Mouse (Mus musculus) gastrocnemius, postnatal 10 days (tissue): ENCODE measurements around the gene Glipr2. TPM values are rescaled to one million over a fixed set of nuclear protein-coding genes. Genes with fewer than 3 reads are reported as not detected.

Experiments used
- DNase-seq: peaks from one replicate; pipeline ENCODE4 v3.0.0; 2021; ENCODE audit warnings: mixed read lengths
- long read RNA-seq, 2 experiments: library from polyadenylated mRNA; stranded (forward); transcript quantifications; one replicate each; pipeline ENCODE4 v2.0.0; 2021
- total RNA-seq, 2 experiments: library from RNA; stranded (reverse); gene quantifications; 2 replicates each; pipeline ENCODE4 v1.2.3; 2021

Glipr2 gene
- 10 to 100 TPM; 13.1 to 18.0 TPM for total RNA-seq
- long read RNA-seq, experiment 1, transcript Glipr2-201 (5 exons, 2,320 nt) = major isoform, 33 of 35 reads
- long read RNA-seq, experiment 1, partial matches to known transcripts = 1 of 35 reads
- long read RNA-seq, experiment 1, other reads (novel, unspliced or antisense) = 1 of 35 reads
- long read RNA-seq, experiment 2, transcript Glipr2-201 (5 exons, 2,320 nt) = major isoform, 26 of 27 reads
- long read RNA-seq, experiment 2, partial matches to known transcripts = 1 of 27 reads
- long read RNA-seq, experiment 2, other reads (novel, unspliced or antisense) = 0 of 27 reads

DNA sequence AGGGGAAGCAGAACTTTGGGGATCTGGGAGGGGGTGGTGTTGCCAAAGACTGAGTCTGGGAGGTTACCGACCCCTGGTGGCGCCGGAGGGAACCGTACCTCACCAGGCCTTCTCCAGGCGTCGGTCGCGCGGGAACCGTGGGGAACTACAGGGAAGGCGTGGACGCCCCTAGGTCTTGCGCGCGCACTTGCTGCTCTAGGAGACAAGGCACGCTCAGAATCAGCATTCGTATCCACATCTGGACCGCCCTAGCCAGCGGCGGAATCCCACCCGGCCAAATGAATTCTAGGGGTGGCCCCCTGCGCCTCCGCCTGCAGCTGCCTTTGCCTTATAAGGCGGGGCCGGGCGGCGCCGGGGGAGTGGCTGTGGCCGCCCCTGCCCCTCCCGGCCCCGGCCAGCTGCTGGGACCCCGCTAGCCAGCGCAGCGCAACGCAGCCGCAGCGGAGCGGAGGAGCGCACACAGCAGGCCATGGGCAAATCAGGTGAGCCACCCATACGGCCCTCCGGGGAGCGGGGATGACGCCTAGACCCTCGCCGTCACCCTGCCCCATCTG is at the start of gene Glipr2:
TSS of gene Glipr2 (plus strand) at position 110 of the 554 bp plus-strand sequence.
- DNase-seq = peak; percentile 92

DNA sequence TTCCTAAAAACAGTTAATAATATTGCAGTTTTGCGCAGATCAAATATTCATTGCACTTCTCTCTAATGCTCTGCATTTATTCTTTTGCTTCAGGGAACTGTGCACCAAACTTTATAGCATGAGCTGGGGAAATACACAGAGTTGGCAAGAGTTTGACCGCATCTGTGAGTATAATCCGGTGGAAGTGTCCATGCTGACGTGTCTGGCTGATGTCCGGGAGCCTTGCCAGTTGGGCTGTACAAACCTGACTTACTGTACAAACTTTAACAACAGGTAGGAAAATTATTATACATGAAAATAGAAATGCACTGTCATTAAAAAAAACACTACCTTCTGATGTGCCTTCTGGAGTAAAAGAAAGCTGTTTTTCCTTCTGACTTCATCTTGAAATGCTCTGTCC is 39.0 kb upstream of the Glipr2 start:
- no peak for DNase-seq

DNA sequence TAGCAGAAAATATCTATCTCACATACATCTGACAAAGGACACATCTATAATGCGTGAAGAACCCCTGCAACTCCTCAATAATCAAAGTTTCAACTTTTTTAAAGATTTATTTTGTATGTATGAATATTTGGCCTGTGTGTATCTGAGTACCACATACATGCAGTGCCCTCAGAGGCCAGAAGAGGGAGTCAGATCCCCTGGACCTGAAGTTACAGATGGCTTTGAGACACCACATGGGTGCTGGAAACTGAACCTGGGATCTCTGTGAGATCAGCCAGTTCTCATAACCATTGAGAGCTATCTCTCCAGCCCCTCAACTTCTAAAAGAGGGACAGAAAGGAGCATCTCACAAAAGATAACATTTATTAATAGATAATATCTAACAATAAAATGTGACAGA is 36.6 kb upstream of the Glipr2 start:
- no peak for DNase-seq

DNA sequence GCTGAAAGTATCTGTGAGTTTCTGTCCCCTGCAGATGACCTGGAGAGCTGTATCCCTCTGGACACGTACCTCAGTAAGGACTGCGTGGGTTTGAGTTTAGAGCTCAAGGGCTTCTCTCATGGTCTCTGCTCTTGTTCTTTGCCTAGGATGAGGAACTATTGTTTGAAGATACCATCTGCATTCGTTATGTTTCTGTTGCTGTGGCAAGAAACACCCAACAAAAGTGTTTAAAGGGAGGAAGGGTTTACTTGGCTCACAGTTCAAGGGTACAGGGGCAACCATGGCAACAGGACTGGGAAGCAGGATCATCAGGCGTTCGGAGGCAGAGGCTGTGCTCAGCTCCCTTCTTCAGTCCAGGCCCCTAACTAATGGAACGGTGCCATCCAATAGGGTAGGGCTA is 32.1 kb upstream of the Glipr2 start:
- DNase-seq = no peak

DNA sequence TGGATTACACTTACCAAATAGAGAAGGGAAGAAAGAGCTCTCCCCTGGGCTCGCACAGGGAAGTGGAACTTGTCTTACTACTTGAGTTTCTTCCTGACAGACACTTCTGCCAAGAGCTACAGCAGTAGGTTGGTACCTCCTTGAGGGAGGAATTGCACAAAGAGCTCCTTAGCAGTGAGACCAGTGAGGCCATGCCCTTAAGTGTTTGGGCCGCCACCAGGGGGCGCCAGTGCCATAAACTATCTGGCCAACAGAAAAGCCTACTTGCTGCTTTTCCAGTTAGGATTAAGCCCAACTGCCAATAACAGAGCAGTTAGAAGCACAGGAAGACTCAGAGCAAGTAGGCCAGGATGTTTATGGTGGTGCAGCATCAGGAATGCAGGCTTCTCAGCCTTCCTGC is 31.4 kb upstream of the Glipr2 start:
- peak; percentile 95 for DNase-seq

DNA sequence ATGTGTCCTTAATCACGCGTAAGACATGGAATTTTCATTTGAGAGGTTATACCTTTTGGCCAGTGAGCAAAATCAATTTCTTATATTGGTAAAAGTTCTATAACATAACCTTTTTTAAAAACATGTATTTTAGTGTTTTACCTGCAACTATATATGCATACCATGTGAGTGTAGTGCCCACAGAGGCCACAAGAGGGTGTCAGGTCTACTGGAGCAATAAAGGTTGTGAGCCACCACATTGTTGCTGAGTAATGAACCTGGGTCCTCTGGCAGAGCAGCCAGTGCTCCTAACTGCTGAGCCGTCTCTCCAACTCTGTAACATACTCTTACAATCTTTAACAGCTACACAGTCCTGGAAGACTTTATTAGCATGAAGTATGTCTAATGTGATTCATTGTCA is 29.4 kb upstream of the Glipr2 start:
- DNase-seq = no peak

DNA sequence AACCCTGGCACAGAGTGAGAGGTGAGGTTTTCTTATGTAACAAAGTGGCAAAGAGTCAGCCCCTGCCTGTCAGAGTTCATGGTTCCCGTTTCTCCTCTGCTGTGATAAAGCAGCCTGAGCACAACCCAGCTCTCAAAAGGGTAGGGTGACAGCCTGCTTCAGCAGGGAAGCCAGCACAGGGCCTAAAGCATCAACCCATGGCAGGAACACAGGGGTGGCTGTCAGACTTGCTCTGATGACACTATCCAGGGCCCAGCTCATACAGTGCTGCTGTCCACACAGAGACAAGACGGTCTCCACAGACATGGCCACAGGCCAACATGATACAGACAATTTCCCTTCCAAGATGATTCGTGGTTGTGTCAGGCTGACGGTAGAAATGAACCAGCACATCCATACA is 25.3 kb upstream of the Glipr2 start:
- no peak for DNase-seq

DNA sequence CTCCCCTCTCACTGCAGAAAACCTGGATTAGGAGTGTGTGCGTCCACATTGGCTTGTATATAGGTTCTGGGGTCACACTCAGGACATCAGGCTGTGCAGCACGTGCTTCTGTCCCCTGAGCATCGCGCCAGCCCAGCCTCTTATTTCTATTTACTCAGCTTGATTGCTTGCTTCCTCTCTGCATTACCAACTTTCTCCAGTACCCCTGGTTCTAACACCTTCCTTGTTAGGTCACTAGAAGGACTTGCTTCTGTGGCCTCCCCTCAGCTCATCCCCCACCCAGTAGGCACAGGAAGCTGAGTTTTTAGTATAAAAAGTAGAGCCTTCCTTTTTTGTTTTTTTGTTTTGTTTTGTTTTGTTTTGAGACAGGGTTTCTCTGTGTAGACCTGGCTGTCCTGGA is 21.0 kb upstream of the Glipr2 start:
- DNase-seq = no peak

DNA sequence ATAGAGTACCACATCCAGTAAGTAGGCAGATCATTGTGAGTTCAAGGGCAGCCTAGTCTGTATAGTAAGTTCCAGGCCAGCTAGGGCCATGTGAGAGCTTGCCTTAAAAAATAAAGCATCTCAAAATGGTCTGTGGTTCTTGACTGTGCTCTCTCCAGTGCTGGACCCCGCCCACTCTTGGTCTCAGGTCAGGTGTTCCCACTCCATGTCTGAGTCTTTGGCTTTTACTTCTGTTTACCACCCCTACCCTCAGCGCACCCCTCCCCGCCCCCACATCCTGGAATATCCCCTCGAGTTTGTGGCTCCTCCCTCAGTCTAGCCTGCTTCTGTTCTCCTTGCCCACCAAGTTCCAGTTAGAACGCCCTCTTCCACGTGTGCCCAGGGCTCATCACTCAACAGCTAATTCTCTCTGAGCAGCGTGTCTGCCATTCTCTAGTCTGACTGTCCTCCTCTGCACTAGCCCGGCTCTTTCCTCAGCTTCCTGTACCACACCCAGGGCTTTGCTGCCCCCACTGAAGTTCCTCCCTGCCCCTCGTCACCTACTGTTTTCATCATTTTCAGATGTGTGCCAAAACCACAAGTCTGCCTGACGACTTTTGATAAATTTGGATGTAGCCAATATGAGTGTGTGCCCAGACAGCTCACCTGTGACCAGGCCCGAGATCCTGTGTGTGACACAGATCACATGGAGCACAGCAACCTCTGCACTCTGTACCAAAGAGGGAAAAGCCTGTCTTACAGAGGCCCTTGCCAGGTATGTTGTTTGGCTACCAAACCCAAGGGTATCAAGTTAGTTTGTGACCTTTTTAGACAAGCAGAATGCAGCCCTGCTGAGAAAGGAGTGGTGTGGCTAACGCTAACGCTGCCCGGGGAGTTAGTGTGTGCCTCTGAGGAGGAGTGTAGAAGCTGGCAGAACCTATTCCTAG is 20.2 kb upstream of the Glipr2 start:
- no peak for DNase-seq

DNA sequence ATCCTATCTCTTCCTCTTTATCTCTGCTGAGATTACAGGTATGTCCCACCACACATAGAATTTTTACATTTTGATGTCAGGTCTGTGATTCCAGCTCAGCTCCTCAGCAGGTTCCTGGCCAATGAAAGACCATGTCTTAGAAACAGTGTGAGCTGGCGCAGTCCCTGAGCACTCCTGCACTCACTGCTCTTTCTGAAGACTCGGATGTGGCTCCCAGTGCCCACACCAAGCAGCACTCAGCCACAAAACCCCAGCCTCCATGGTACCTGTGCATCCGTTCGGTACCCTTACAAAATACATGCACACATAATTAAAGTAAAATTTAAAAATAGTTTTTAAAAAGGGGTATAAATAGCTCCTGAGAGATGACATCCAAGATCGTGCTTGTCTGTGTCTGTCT is 15.9 kb upstream of the Glipr2 start:
- no peak for DNase-seq

DNA sequence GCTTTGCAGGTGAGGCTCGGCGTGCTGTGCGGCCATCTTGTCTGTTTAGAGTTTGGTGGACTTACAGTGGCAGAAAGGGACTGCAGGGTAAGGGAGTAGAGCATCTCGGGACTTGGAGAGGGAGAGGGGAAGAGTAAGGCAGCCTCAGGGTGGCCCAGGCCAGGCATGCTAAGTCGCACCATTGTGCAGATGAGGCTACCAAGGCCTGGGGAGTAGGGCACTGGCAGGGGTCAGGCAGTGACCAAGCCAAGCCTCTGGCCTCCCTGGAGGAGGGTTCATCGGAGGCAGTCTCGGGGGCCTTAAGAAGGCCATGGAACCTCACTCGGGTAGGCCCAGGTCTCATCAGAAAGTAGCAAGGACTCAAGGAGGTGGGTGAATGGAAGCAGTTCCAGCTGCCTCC is 14.8 kb upstream of the Glipr2 start:
- DNase-seq = no peak

DNA sequence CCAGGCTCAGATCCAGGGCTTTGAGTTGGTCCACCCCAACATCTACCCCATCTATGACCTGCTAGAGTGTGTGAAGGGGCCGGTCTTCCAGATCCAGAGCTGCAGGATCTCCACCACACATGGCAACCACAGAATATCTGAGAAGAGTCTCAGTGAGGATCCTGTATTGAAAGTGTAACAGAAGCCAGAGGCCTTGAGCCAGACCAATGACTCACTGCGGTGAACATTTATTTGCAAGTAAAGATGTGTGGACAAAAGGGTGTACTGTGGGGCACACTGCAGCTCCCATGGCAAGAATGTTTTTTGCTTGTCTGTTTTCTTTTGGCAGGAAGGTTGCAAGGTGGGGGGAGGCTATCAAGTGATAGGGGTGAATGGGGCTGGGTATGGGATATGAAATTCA is 9.6 kb upstream of the Glipr2 start:
- no peak for DNase-seq

DNA sequence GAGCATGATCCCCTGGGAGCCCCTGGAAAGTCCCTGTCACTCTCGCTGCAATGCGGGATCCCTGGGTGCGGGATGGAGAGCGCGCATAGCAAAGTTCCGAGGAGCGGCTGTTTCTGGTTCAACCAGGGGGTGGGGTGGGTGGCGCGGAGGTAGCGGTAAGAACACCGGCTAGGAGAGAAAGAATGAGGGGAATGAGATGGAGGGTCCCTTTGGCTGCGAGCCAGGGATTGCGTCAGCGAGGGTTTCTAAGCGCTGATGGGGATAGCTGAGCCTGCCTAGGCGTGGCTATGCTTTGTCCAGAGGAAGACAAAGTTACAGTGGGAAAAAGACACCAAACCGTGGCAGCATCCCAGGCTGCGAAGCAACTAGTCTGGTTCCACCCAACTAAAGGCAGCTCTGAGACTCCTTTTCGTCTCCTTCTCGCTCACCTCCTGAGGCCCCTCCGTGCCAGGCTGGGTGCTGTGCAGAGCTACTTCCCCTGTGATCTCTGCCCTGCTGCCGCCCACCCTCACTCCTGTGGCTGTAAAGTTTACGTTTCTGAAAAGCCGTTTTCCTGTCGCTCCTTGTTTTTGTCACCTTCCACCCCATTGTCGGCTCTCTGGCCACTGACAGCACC is 753 bp downstream of the Glipr2 start:
- DNase-seq = peak; percentile 74

DNA sequence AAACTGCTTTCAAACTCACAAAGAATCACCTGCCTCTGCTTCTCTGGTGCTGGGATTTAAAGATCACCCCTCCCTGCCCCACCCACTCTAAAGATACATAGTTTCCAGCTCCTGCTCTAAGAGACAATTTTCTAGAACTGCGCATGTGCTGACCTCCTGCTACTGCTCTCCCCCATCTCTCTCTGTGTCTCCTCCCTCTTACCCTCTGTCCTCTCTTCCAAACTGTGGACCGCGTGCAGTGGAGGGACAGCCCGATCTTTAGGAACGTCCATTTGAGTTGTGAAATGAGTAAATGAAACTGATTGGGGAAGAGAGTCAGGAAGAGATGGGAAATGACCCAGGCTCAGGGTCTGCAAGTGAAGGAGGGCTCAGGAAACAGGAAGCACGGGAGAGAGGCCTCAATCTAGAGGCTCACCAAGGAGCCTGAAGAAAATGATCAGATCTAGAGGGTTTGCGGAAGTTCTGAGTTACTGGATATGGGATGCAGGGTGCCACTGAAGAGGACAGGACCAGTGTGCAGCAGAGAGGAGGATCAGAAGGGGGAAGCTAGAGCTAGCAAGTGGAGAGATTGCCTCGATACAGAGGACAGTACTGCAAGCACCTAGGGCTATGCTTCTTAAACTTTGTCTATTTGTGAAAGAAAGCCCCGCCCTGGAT is 2.5 kb downstream of the Glipr2 start:
- DNase-seq = no peak

DNA sequence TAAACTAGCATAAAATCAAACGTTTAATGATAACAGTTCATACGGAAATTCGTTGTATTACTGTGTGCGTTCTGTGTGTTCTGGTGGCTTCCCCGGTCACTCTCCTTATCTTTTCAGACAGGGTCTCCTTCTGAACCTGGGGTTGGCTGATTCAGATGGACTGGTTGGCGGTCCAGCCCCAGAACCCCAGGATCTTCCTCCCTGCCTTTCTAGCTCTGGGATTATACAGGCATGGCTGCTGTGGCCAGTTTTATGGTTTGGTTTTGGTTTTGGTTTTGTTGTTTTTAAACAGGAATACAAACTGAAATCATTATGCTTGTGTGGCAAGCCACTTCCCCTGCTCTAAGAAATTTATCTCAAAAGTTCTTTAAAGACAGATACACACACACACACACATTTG is 3.0 kb downstream of the Glipr2 start:
- no peak for DNase-seq

DNA sequence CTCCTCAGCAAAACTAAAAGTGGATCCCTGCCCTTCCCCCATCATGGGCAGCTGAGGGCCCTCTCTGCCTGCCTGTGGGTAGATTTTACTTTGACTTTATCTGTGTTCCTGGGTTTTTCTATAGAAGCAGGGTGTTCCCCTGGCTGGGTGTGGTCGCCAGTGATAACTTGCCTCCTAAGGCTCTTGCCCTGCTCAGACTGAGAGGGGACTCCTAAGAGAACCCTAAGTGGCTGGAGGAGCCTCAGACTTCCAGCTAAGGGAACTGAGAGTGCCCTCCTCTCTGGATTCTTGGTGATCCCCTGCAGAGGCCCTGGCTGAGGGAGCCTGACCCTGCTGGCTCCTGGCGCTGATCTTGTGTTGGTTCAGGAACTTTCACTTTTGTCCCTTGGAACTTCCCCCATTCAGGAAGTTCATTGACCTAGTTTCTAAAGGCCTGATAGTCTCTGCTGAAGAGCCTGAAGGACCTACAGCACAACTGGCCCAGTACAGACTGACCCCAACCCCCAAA is 7.2 kb downstream of the Glipr2 start:
- no peak for DNase-seq

DNA sequence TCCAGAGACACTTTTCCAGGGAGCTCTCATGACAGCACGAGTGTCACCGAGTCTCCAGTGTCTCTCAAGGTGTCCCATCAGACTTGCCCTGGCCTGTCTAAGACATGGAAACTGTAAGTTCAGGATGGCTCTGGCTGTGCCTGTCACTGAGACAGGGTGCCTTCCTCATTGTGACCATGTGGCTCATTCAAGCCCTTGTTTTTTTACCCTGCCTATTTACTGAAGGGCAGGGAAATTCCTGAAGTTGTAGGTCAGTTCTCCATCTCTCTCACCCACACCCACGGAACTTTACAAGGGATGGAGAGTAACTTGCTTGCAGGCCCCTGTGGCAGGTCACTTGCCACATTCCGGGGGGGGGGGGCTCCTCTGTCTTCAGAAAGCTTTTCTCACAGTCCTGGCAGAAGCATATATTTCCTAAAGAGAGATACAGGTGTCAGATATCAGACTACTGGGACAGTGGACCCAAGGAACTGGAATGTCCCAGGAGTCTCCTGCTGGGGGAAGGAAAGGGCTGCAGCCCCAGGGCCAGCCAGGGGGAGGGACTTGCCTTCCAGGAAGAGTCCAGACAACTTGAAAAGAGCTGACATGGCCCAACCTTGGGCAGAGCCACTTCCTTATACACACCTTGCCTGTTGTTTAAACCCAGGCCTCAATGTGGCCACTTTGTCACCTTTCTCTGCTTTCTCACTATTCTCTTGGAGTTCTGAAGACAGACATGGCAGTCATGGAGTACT is 7.9 kb downstream of the Glipr2 start:
- no peak for DNase-seq

DNA sequence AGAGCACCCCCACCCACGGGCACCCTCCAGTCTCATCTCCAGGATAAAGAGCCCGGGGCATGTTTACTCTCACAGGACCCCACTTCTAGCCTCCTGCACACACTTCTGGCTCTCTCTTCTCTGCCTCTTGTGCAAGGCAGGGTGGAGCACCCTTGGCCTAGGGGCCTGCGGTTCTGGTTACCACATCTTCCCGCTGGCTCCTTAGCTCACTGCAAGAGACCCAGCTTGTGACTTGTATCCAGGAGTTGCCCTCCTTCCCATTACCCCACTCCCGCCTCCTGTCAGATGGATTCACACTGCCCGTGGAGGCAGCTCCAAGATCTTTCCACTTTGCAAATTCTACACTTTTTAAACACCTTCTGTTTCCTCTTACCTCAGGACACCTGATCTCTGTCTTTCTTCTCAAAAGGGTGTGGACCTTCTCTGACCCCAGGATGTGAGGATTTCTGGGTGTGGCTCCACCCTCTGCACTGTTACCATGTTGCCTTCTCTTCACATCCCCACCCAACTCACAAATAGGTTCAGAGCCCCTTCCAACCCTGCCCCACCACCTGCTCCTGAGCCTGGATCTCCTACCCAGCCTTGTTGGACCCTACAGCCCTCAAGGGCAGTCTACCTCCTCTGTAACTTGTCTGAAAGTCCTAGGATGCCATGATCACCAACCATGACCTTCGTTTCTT is 8.8 kb downstream of the Glipr2 start:
- DNase-seq = no peak

DNA sequence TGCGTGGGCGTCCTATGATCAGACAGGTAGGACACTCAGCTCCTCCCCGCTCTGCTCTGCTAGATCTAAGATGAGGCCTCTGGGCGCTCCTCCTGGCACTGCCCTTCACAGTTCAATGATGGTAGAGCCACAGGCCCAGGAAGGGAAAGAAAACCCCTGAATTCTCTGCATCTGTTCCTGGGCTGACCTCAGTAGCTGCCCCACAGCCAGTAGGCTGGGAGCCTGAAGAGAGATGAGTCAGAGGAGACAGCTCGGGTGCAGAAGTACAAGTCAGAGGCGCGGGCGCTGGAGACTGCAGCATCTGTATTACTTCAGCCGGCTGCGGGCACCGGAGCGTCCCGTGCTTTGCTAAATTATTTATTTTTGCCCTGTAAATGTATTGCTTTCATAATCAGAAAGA is 11.4 kb downstream of the Glipr2 start:
- peak; percentile 83 for DNase-seq

DNA sequence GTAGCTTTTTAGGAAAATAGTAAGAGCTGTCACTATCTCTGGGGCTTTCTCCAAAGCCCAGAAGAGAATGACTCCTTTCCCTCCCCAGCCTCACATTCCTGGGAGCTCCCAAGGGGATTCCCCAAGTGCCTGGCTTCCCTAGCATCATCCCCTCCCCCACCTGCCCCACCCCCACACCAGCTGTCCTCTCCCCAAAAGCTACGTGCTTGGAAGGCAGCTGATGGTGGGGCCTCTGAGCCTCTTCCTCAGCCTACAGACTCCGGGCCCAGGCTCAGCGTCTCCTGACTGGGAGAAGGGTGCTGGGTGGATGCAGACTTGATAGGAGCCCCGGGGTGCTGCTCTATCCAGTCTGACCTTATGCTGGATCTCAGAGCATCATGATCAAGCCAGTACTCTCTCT is 12.2 kb downstream of the Glipr2 start:
- no peak for DNase-seq
